Mouse (Mus musculus) effector memory CD4-positive, alpha-beta T cell, adult 5 months (primary cell): ENCODE data around the gene 5530401A14Rik. TPM values are rescaled to one million over a fixed set of nuclear protein-coding genes. Genes with fewer than 3 reads are reported as not detected.

Source experiments
- polyA plus RNA-seq: library from polyadenylated mRNA; unstranded; fragments of 100-300 nt; shearing (Covaris generic); gene quantifications from one replicate; pipeline ENCODE4 v1.2.1, GENCODE M21; 2017

Gene 5530401A14Rik
- not detected for polyA plus RNA-seq

GRCm38 (mm10) chr11:81860250-81860972, at the start of gene 5530401A14Rik:
TSS of gene 5530401A14Rik (plus strand) at chr11:81860673.

Other genes starting within 250 kb of the 5530401A14Rik start
- gene Asic2, start 107.8 kb downstream of the 5530401A14Rik start, polyA plus RNA-seq = not detected
- not detected for gene Ccl2, start 174.9 kb downstream of the 5530401A14Rik start, polyA plus RNA-seq
- gene Gm17268, start 177.9 kb downstream of the 5530401A14Rik start, polyA plus RNA-seq = not detected
- gene Ccl7, start 185.0 kb downstream of the 5530401A14Rik start, polyA plus RNA-seq = not detected
- gene Ccl11, start 197.2 kb downstream of the 5530401A14Rik start, polyA plus RNA-seq = not detected
- not detected for gene Ccl12, start 241.2 kb downstream of the 5530401A14Rik start, polyA plus RNA-seq